Mouse (Mus musculus): ENCODE measurements around the gene Ackr3.

The Ackr3 gene

DNA sequence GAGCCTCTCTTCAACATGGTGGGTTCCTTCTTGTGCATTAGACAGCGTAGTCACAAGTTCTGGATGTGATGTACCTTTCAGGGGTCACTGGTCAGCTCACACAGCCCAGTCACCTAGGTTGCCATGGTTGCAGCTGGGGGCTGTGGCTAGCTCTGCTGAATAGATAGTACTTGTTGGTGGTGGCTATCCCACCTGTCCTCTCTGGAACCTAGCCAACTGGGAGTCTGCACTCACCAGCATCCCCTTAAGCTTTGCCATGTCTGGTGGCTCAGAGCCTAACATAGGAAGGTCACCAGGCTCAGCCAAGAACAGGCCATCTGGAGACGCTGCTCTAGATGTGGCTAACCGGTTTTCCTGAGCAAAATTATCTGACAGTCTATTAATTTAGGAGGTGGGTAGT is 47.4 kb downstream of the Ackr3 start:
- DNase-seq (ENCODE audit: low spot score in 2 of 2), result peak in 1 of 2 experiments; percentile 65

GRCm38 (mm10) chr1:90253465-90253864 is 49.7 kb downstream of the Ackr3 start:
- DNase-seq (ENCODE audit: low spot score in 2 of 2), result no peak

DNA sequence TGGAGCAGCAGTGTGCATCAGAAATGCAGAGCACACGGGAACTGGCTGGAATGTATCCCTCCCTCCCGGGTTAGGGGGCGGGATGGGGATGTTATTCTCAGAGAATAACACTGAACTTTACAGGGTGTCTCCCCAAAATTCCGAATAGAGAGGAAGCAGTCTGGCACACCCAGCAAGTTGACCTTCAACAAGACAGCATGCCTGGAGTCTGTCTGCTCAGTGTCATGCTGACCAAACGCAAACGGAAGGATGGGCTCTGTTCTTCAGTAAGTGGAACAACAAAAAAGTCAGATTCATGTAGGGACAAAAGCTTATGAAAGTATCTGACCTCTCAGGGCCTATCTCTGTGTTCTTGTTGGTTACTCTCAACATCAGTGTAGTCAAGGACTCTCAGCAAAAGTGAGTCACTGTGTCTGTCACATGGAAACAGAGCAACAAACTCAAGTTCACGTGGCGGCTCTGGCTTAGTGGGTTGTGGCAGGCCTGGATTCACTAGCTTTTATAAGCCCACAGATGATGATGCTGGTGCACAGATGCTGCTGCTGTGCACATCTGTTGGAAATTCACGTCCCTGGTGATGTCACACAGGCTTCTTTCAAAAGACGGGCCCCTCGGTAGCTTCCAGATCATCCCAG is 54.6 kb downstream of the Ackr3 start:
- DNase-seq (ENCODE audit: low spot score in 2 of 2), result no peak

DNA sequence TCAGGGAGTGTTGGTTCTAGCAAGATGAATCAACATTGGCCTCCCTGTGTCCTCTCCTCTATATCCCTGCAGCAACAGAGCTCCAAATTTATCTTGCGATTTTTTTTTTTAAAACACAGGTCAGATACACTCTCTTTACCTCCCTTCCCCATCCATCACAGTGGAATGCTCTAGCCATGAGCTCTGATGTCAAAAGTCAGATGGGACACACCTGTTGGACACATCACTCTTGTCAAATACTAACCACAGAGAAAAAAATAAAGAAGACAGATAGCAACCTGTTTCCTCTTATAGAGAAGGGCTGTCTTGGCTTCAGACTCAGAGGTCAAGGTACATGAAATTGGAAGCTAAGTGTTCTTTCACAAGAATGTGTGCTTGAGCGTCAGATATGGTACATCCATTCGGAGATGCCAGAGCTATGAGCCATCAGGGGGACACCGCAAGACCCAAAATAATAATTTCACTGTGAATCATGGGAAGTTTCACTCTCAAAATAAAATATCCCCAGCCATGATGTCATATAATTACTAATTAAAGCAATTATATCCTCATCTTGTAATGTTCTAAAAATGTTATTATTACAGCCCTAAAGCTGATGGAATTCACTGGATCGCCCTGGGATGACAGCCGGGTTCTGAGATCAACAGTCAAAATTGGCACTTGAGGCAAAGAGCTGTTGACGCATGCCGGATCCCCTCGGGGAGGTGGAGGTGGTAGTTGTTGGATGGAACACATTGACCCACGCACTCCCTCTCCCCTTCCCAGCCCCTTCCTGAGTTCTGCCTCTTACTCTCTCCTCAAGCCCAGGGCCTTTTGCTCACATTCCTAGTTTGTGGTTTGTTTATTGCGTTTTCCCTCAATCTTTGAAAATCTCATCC is 57.2 kb downstream of the Ackr3 start:
- no peak for DNase-seq (ENCODE audit: low spot score in 2 of 2)

DNA sequence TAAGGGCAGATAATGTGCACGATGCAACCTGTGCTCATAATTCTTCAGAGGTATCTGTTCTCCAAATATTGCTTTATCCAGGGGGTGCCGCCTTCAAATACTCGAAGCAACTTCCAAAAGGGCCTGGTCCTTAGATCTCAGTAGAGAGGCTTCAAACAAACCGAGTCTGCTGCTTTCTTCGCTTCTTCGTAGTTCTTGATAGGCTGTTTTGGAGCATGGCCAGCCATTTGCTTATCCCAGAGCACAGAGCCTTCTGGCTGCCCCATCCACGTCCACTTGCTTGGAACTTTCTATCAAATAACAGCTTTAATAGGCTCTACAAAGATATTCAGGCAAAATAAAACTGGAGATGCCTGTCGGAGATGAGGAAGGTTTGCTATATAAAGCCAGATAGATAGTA is 58.6 kb downstream of the Ackr3 start:
- no peak for DNase-seq (ENCODE audit: low spot score in 2 of 2)
